Mouse (Mus musculus) limb, embryonic 15.5 days (tissue): ENCODE data around the gene C1qb. TPM values are rescaled to one million over a fixed set of nuclear protein-coding genes. Genes with fewer than 3 reads are reported as not detected.
A peak's percentile ranks its signal among the peaks of the same experiment; 100 is the strongest.

Experiments used
- ATAC-seq: fragments of 200-750 bp; cut with Nextera tagmentation; 2 replicates; pipeline ENCODE4 v1.8.0; 2017; ENCODE audit warnings: low read depth, moderate TSS enrichment; ENCODE audit not compliant: insufficient number of reproducible peaks, low FRiP score, low TSS enrichment
- H3K27ac ChIP-seq: fragments of 300-500 bp; sonication (generic); 2 replicates; pipeline ENCODE4 v1.5.1; 2015; ENCODE audit warnings: moderate library complexity, mild to moderate bottlenecking, inconsistent platforms
- H3K27me3 ChIP-seq: fragments of 300-500 bp; sonication (generic); 2 replicates; pipeline ENCODE4 v1.6.1; 2015; ENCODE audit warnings: inconsistent platforms
- H3K36me3 ChIP-seq: fragments of 300-500 bp; sonication (generic); 2 replicates; pipeline ENCODE4 v1.6.1; 2015; ENCODE audit warnings: inconsistent platforms
- H3K4me1 ChIP-seq: fragments of 300-500 bp; sonication (generic); 2 replicates; pipeline ENCODE4 v1.6.1; 2015; ENCODE audit warnings: inconsistent platforms
- H3K4me2 ChIP-seq: fragments of 300-500 bp; sonication (generic); 2 replicates; pipeline ENCODE4 v1.6.1; 2015; ENCODE audit warnings: mild to moderate bottlenecking, inconsistent platforms
- H3K4me3 ChIP-seq: fragments of 300-500 bp; sonication (generic); 2 replicates; pipeline ENCODE4 v1.5.1; 2015; ENCODE audit warnings: mild to moderate bottlenecking, inconsistent platforms
- H3K9ac ChIP-seq: fragments of 300-500 bp; sonication (generic); 2 replicates; pipeline ENCODE4 v1.6.1; 2015; ENCODE audit warnings: inconsistent platforms
- H3K9me3 ChIP-seq: fragments of 300-500 bp; sonication (generic); 2 replicates; pipeline ENCODE4 v1.6.1; 2016; ENCODE audit warnings: inconsistent platforms
- WGBS: fragments of 180-500 bp; shearing (Covaris S2); methylation state at CpG from one replicate; pipeline ENCODE4 v1.1.7; 2015; 5-methylcytosine and 5-hydroxymethylcytosine counted together
- polyA plus RNA-seq: library from polyadenylated mRNA; unstranded; fragments of >200 nt; fragmentation: Nextera tagmentation; extraction: Ambion mirVana; gene quantifications from 2 replicates; pipeline ENCODE4 v1.2.1, GENCODE M21; 2015

The C1qb gene
- polyA plus RNA-seq, 1 experiment from 2014 or later = 75.5 TPM

GRCm38 (mm10) chr4:136841056-136841455, 44.9 kb downstream of the C1qb start:
- no peak for ATAC-seq
- 12% methylated on average over 5 of the region's 5 CpGs for WGBS
- Histone ChIP-seq H3K27ac (no peak overlapping the region), H3K9me3 (no peaks in the 10 kb centered on the region), H3K36me3 (no peaks in the 10 kb centered on the region), H3K9ac (no peak overlapping the region), H3K4me1 (peaks cover 16% of the 10 kb centered on the region), H3K4me3 (no peak overlapping the region), H3K27me3 (peaks cover 19% of the 10 kb centered on the region), H3K4me2 (no peak overlapping the region)

GRCm38 (mm10) chr4:136838462-136838861, 47.5 kb downstream of the C1qb start:
- H3K36me3 ChIP-seq = no peaks in the 10 kb centered on the region
- no peak overlapping the region for H3K4me2 ChIP-seq
- ATAC-seq = no peak
- H3K4me1 ChIP-seq = peaks cover 34% of the 10 kb centered on the region
- H3K27ac ChIP-seq = no peak overlapping the region
- H3K27me3 ChIP-seq = peaks cover 19% of the 10 kb centered on the region
- no peaks in the 10 kb centered on the region for H3K9me3 ChIP-seq
- H3K4me3 ChIP-seq = no peak overlapping the region
- H3K9ac ChIP-seq = no peak overlapping the region
- 63% methylated on average over 9 of the region's 9 CpGs for WGBS

- H3K4me3 ChIP-seq = no peak overlapping the region
- no peak for ATAC-seq
- H3K4me2 ChIP-seq = no peak overlapping the region
- H3K9ac ChIP-seq = no peak overlapping the region
- 73% methylated on average over 9 of the region's 9 CpGs for WGBS
- H3K36me3 ChIP-seq = no peaks in the 10 kb centered on the region
- H3K27me3 ChIP-seq = peaks cover 19% of the 10 kb centered on the region
- no peaks in the 10 kb centered on the region for H3K9me3 ChIP-seq
- peaks cover 38% of the 10 kb centered on the region for H3K4me1 ChIP-seq
- H3K27ac ChIP-seq = no peak overlapping the region
Measured at GRCm38 (mm10) chr4:136838026-136838425, 48.0 kb downstream of the C1qb start.

- H3K4me1 ChIP-seq = peaks cover 52% of the 10 kb centered on the region
- peak overlapping the region; percentile 95 for H3K4me2 ChIP-seq
- peak; percentile 21; the same call in 1 of the 2 replicates for ATAC-seq
- H3K27ac ChIP-seq = peak overlapping the region; percentile 95
- no peaks in the 10 kb centered on the region for H3K36me3 ChIP-seq
- peak overlapping the region; percentile 80 for H3K4me3 ChIP-seq
- no peaks in the 10 kb centered on the region for H3K9me3 ChIP-seq
- under 1% methylated on average over 20 of the region's 27 CpGs for WGBS
- peaks cover 19% of the 10 kb centered on the region for H3K27me3 ChIP-seq
- peak overlapping the region; percentile 76 for H3K9ac ChIP-seq
Measured at GRCm38 (mm10) chr4:136836387-136836931, 49.5 kb downstream of the C1qb start.

- Histone ChIP-seq H3K9ac (peak within 1 kb of the TSS; percentile 76), H3K9me3 (no peaks in the 10 kb centered on the region), H3K36me3 (no peaks in the 10 kb centered on the region), H3K27ac (peak within 1 kb of the TSS; percentile 95), H3K4me1 (peaks cover 57% of the 10 kb centered on the region), H3K27me3 (peaks cover 19% of the 10 kb centered on the region), H3K4me2 (peak within 1 kb of the TSS; percentile 95), H3K4me3 (peak within 1 kb of the TSS; percentile 80)
- peak; percentile 52 for ATAC-seq
- under 1% methylated on average over 79 of the region's 88 CpGs for WGBS
Measured at GRCm38 (mm10) chr4:136835621-136836386, 50.2 kb downstream of the C1qb start, which contains the start of gene Ephb2. Ephb2 (minus strand) TSS chr4:136835988.

GRCm38 (mm10) chr4:136834815-136835620, 51.0 kb downstream of the C1qb start:
- Histone ChIP-seq H3K27me3 (peaks cover 15% of the 10 kb centered on the region), H3K9ac (peak overlapping the region; percentile 76), H3K27ac (peak overlapping the region; percentile 95)

GRCm38 (mm10) chr4:136834439-136834814, 51.6 kb downstream of the C1qb start:
- no peaks in the 10 kb centered on the region for H3K36me3 ChIP-seq
- H3K4me2 ChIP-seq = peak overlapping the region; percentile 95
- H3K4me1 ChIP-seq = peaks cover 71% of the 10 kb centered on the region
- H3K27ac ChIP-seq = peak overlapping the region; percentile 95
- peak overlapping the region; percentile 80 for H3K4me3 ChIP-seq
- ATAC-seq = no peak
- H3K9ac ChIP-seq = peak overlapping the region; percentile 76; the same call in 1 of the 2 replicates
- no peaks in the 10 kb centered on the region for H3K9me3 ChIP-seq
- 6% methylated on average over 12 of the region's 12 CpGs for WGBS
- H3K27me3 ChIP-seq = peaks cover 14% of the 10 kb centered on the region

More at GRCm38 (mm10) chr4:136834815-136835620, 51.0 kb downstream of the C1qb start:
- no peaks in the 10 kb centered on the region for H3K9me3 ChIP-seq
- H3K4me1 ChIP-seq = peaks cover 65% of the 10 kb centered on the region
- no peaks in the 10 kb centered on the region for H3K36me3 ChIP-seq
- peak overlapping the region; percentile 80 for H3K4me3 ChIP-seq
- under 1% methylated on average over 64 of the region's 76 CpGs for WGBS
- ATAC-seq = no peak
- peak overlapping the region; percentile 95 for H3K4me2 ChIP-seq

GRCm38 (mm10) chr4:136833619-136834351, 52.2 kb downstream of the C1qb start:
- H3K4me3 ChIP-seq = peak overlapping the region; percentile 80
- peaks cover 10% of the 10 kb centered on the region for H3K27me3 ChIP-seq
- H3K36me3 ChIP-seq = no peaks in the 10 kb centered on the region
- ATAC-seq = peak; percentile 42
- H3K27ac ChIP-seq = peak overlapping the region; percentile 95
- no peak overlapping the region for H3K9ac ChIP-seq
- no peaks in the 10 kb centered on the region for H3K9me3 ChIP-seq
- 33% methylated on average over 21 of the region's 21 CpGs for WGBS
- H3K4me1 ChIP-seq = peaks cover 77% of the 10 kb centered on the region
- H3K4me2 ChIP-seq = peak overlapping the region; percentile 95

GRCm38 (mm10) chr4:136832559-136833232, 53.3 kb downstream of the C1qb start:
- no peaks in the 10 kb centered on the region for H3K9me3 ChIP-seq
- WGBS = 34% methylated on average over 16 of the region's 16 CpGs
- no peak for ATAC-seq
- H3K27me3 ChIP-seq = 0 out of 2 replicates have a peak, but pooled peaks cover 4% of the 10 kb centered on the region
- 0 out of 2 replicates have a peak, but pooled peaks cover 2% of the 10 kb centered on the region for H3K36me3 ChIP-seq
- peak overlapping the region; percentile 54; the same call in 1 of the 2 replicates for H3K27ac ChIP-seq
- H3K4me2 ChIP-seq = peak overlapping the region; percentile 19; the same call in 1 of the 2 replicates
- H3K4me1 ChIP-seq = peaks cover 81% of the 10 kb centered on the region
- H3K4me3 ChIP-seq = no peak overlapping the region
- H3K9ac ChIP-seq = no peak overlapping the region

GRCm38 (mm10) chr4:136830272-136830823, 55.6 kb downstream of the C1qb start:
- no peak overlapping the region for H3K4me2 ChIP-seq

More at GRCm38 (mm10) chr4:136830272-136830823, 55.6 kb downstream of the C1qb start:
- Histone ChIP-seq H3K36me3 (0 out of 2 replicates have a peak, but pooled peaks cover 4% of the 10 kb centered on the region), H3K4me1 (peaks cover 66% of the 10 kb centered on the region), H3K4me3 (no peak overlapping the region), H3K27me3 (no peaks in the 10 kb centered on the region), H3K9ac (no peak overlapping the region), H3K27ac (no peak overlapping the region), H3K9me3 (no peaks in the 10 kb centered on the region)
- 36% methylated on average over 9 of the region's 9 CpGs for WGBS
- ATAC-seq = no peak
